Mouse (Mus musculus) E14TG2a.4 (cell line): ENCODE measurements around the gene Apobec2.

Experiments used
- CTCF ChIP-seq: conservative IDR thresholded peaks from 2 replicates; pipeline ENCODE4 v1.5.1; 2014; ENCODE audit warnings: low read length
- POU5F1 ChIP-seq: IDR thresholded peaks from 2 replicates; pipeline ENCODE4 v1.6.1; 2014; ENCODE audit warnings: low read length, borderline replicate concordance

GRCm38 (mm10) chr17:48457971-48458653 lies 25.4 kb upstream of the Apobec2 start:
- TF ChIP-seq CTCF, result no peak
- no peak for TF ChIP-seq POU5F1
